Mouse (Mus musculus): ENCODE data around the gene Tfpi.
"Not testable (repeated sequence)": the region's sequence is repeated elsewhere in the genome, so short reads cannot be mapped to it uniquely, and the experiment has no call there.

Tfpi gene

GRCm38 (mm10) chr2:84476577-84476976 is at the start of gene Tfpi:
Tfpi (minus strand) TSS chr2:84476775.
- DNase-seq (ENCODE audit: low spot score): no peak

DNA sequence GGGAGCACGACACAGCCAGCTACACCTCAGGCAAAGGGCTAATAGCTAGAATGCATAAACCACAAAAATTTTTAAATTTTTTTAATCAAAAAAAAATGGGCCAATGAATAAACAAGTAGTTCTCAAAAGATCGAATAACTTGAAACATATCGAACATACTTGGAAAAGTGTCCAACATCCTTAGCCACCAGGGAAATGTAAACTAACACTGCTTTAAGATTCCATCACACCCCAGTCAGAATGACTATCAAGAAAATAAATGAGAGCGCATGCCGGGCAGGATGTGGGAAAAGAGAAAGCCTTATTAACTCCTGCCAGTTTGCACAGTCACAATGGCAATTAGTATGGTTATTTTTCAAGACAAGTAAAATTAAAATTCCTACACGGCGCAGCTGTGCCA is 49.6 kb upstream of the Tfpi start:
- no peak for DNase-seq (ENCODE audit: low spot score)

DNA sequence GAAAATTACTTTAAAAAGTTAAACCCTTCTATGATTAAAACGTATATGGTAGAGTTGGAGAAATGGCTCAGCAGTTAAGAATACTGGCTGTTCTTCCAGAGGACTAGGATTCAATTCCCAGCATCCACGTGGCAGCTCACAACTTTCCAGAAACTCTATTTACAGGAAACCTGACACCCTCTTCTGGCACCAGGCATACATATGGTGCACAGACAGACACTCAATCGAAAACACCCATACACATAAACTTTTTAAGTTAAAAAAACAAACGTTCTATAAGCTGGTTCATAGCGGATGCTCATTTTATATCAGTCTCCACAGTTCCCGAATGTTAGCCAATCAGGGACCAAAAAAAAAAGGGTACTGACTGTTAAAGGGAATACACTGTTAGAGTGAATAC is 49.2 kb upstream of the Tfpi start:
- no peak for DNase-seq (ENCODE audit: low spot score)

DNA sequence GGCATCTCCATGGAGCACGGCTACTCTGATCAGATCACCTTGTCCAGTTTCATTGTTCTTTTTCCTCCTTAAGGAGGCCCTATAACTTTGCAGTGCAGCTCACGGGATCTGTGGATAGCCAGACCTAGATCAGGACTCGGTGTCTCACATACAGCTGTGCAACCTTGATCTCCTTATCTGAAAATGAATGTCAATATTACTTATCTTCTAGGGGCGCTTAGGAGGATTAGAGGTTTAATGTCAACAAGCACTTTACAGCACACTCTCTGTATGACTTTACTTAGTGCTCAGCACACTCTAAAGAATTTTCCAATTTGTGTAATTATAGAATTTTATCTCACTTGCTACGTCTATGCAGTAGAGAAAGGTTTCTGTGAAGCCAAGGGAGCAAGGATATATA is 48.5 kb upstream of the Tfpi start:
- DNase-seq (ENCODE audit: low spot score): no peak

DNA sequence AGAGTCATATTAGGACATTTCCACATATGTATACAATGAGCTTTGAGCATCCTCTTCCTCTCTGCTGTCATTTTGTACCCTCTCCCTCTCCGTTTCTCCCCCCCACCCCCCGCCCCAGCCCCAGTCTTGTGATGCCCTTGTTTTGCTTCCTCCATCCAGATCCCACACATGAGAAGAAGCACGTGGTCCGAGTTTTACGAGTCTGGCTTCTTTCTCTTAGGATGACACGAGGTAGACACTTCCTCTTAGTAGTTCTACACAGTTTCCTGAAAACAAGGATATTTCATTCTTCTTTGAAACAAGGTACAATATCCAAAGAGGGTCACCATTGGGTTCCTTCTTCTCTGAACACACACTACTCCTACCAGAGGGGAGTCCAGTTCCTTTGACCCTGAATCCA is 47.4 kb upstream of the Tfpi start:
- DNase-seq (ENCODE audit: low spot score): no peak

DNA sequence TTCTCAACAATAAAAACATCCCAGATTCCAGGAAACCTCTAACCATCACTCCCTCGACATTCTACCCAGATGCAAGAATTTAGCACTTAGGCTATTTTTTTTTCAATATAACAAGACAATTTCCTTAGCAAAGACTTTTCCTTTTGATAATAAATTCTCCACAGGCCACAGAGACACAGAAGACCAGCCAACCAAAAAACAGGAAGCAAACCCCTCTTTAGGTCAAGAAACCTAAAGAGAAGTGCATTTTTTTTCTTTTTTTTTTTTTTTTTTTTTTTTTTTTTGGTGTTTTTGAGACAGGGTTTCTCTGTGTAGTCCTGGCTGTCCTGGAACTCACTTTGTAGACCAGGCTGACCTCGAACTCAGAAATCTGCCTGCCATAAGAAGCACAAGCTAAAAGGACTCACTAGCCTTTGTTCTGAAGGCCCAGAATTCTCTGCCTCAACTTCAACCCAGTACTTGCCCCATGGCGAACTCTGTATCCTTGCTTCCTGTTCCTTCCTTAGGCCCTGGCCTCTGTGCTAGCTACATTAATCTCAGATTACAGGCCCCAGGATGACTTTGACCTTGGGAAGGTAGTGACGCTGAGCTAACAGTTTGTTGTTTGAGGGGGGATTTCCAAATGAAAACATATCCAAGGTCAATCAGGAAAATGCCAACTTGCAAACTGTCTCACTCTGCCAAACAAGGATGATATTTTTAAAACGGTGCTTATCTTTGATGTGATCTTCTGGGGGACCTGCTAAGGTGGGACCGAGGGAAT is 46.7 kb upstream of the Tfpi start:
- no peak for DNase-seq (ENCODE audit: low spot score)

DNA sequence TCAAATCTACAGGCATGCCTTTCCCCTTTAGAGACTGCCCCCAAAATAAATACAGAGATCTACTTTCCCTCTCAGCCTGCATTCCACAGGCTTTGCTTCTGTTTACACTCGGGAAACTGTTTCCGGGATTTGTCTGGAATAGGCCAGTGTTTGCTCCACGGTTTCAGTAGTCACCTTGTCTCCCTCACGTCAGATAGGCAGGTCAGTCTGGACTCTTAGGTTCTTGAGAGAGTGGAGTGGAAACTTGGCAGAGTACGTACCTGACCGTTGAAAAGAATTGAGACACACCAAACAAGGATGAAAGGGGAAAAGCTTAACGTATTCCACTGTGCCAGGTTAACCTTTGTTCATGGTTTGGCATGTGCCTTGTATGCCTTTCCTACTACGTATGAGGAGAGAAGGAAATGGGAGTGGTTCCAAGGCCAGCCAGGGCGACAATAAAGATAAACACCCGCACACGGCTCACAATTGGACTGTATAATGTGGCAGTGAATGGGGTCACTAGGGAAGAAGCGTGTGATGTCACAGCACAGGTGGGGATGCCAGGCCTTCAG is 43.0 kb upstream of the Tfpi start:
- no peak for DNase-seq (ENCODE audit: low spot score)

- no peak for DNase-seq (ENCODE audit: low spot score)
These were observed 42.2 kb upstream of the Tfpi start for GRCm38 (mm10) chr2:84518767-84519166.

GRCm38 (mm10) chr2:84513281-84513680 is 36.7 kb upstream of the Tfpi start:
- no peak for DNase-seq (ENCODE audit: low spot score)

GRCm38 (mm10) chr2:84511508-84511907 is 34.9 kb upstream of the Tfpi start:
- no peak for DNase-seq (ENCODE audit: low spot score)

DNA sequence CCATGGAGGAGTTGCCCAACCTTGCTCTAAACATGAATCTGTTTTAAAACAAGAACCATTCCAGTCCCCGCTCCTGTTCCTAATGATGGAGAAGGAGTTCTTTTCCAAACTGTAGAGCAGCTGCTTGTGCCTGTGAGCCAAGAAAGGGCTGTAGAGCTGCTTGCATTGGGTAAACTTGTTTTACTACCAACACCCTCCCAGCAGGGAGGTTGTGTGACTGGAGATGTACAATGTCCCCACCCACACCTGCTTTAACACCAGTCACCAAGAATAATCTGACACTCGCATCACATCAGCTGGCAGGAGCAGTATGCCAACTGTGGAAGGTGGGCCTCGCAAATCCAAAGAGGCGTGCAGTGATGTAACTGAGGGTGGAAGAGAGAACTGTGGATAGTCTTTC is 34.5 kb upstream of the Tfpi start:
- no peak for DNase-seq (ENCODE audit: low spot score)

- not testable (repeated sequence) for DNase-seq (ENCODE audit: low spot score)
These were observed 28.4 kb upstream of the Tfpi start for GRCm38 (mm10) chr2:84504954-84505394.

- DNase-seq (ENCODE audit: low spot score): no peak
These were observed 27.7 kb upstream of the Tfpi start for GRCm38 (mm10) chr2:84504285-84504684.

DNA sequence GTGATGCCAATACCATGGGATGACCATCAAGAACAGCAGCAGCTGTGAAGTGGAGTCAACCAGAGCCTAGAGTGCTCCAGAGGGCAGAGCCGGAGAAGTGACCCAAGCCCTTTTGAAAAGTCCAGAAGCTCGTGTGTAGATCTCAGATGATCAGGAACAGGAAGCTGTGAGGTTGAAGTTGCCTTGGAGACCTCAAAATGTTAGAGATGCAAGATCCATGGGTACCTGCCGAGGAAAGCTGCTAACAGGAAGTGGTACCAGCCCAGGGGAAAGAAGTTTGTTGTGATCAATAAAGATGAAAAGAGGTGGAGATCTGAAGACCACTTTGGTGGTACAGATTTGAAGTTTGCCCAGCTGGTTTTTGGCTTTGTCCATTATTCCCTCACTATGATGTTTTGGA is 22.3 kb upstream of the Tfpi start:
- no peak for DNase-seq (ENCODE audit: low spot score)

DNA sequence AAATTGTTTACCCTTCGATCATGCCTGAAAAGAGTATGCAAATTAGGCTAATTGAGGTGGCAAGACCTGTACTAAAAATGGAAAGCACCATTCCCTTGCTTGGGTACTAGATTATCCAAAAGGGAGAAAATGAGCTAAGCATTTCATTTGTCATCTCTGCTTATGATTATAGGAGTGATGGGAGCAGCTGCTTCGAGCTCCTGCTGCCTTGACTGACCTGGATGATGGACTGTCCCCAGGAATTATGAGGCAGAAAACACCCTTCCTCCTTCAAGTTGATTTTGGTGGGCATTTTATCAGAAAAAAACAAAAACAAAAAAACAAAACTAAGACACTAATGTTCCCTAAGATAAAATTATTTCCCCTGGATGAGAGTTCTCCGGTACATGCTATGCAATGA is 18.5 kb upstream of the Tfpi start:
- no peak for DNase-seq (ENCODE audit: low spot score)

DNA sequence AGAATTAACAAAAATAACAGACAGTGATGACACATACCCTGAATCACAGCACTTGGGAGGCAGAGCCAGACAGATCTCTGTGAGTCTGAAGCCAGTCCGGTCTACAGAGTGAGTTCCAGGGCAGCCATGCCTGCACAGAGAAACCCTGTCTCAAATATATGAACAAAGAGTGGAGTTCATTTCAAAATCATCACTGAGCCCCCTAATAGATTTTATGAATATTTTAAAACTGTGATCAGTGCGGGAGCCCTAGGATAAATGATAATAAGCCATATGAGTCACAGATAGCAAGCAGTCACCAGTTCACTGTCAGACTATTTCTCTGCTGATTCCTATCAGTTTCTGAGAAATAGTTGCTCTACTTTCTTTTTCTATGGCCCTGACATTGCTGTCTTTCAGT is 17.1 kb upstream of the Tfpi start:
- DNase-seq (ENCODE audit: low spot score): no peak

DNA sequence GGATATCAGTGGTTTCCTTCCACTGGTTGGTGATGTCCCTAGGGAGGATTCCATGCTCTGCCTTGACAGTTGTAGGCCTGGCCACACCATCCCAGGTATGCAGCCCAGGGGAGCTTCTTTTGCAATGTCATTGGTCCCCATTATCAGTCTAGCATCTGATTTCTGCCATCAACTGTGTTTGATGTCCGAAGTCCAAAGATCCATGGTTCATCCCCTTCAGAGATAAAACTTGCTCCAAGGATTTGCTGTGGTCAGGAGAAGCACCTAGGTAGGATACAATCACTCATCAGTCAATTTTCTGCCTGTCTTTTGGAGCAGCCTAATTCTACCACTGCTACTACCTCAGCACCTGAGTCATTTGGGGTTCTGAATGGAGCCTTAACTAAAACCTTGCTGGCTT is 15.1 kb upstream of the Tfpi start:
- no peak for DNase-seq (ENCODE audit: low spot score)

DNA sequence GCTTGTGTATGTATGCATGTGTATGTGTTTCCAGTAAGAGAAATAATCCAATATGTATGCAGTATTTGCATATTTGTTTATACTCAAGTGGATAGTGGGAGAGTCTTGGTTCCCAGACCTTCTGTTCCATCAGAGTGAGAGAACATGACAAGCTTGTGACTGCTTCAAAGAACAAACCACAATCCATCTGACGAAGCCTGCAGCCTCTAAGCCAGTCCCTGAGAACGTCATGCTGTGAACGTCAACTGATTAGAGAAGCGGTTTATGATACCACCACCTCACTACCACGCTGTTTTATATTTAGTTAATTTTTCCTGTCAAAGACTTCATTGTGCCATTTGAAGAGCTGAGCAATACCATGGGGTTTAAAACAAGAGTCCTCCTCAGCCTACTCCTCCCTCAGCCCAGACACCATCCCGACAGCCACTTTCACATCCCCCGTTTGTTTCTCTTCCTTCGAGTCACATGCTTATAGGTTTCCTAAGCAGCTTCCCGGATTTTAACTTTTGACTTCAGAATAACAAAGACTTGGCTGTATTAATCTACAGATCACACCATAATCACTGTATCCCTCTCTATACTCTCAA is 11.2 kb upstream of the Tfpi start:
- no peak for DNase-seq (ENCODE audit: low spot score)

- peak; percentile 41 for DNase-seq (ENCODE audit: low spot score)
These were observed 5.3 kb upstream of the Tfpi start for GRCm38 (mm10) chr2:84481863-84482262.

- peak; percentile 62 for DNase-seq (ENCODE audit: low spot score)
These were observed 2.5 kb upstream of the Tfpi start for GRCm38 (mm10) chr2:84479036-84479435.

GRCm38 (mm10) chr2:84477759-84478158 is 1.2 kb upstream of the Tfpi start:
- no peak for DNase-seq (ENCODE audit: low spot score)

- no peak for DNase-seq (ENCODE audit: low spot score)
These were observed 444 bp downstream of the Tfpi start for GRCm38 (mm10) chr2:84476131-84476530.

- DNase-seq (ENCODE audit: low spot score): no peak
These were observed 974 bp downstream of the Tfpi start for GRCm38 (mm10) chr2:84475601-84476000.

- DNase-seq (ENCODE audit: low spot score): no peak
These were observed 1.9 kb downstream of the Tfpi start for GRCm38 (mm10) chr2:84474651-84475050.

Measured in retina, embryonic 14.5 days (tissue).